Mouse (Mus musculus) retina, postnatal 1 day (tissue): Measurements from ENCODE around the gene Setd5.
A peak's percentile ranks its signal among the peaks of the same experiment; 100 is the strongest.

Experiments
- DNase-seq: peaks from one replicate; pipeline ENCODE4 v3.0.0-alpha.2; 2012

Gene Setd5

GRCm38 (mm10) chr6:113060892-113061563 is 16.1 kb upstream of the Setd5 start:
- DNase-seq, result no peak

GRCm38 (mm10) chr6:113062253-113062652 is 14.9 kb upstream of the Setd5 start:
- DNase-seq, result no peak

DNA sequence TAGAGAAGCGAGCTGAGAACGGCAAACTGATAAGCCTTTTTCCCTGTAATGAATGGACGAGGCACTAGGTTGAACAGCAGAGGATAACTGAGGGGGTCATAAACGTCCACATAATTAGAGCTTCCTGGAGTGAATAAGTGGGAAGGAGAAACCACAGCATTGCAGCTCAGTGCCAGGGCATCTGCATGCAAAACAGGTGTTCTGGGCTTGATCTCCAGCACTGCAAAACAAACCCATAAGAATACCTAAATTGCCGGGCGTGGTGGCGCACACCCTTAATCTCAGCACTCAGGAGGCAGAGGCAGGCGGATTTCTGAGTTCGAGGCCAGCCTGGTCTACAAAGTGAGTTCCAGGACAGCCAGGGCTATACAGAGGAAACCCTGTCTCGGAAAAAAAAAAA is 13.8 kb upstream of the Setd5 start:
- no peak for DNase-seq

DNA sequence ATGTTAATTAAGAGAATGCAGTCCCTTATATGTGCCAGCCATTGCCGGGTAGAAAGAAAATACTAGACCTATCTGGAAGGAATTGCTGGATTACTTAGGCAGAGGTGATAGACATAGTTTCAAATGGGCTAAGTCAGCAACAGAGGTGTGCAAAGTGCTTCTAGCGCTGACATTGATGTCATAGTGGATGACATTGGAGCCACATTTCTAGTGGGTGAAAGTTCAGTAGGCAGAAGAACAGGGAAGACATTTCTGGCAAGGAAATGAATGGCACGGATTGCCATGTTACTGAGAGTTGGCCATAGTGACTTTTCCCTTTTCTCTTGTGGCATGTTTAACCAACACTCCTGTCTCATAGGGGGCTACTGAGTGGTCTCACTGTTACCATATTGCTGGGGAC is 12.0 kb upstream of the Setd5 start:
- DNase-seq, result no peak

- no peak for DNase-seq
Measured at GRCm38 (mm10) chr6:113069154-113069553, 8.0 kb upstream of the Setd5 start.

DNA sequence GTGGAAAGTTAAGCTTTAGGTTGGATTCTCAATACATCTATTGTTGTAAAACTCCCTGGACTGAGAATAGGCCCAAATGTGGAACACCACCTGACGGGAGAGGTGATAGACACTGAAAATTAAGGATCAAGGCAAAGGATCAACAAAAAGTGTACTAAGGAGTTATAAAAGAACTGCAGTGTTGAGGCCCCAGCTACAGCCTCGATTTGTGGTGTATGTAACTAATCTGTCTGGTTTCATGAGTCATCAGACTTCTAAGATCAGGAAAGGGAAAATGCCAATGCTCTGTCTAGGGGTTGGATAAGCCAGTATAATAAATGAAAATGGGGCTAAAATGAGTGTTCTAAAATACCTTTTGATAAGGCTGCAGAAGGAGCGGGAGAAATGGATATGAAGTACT is 1.9 kb upstream of the Setd5 start:
- no peak for DNase-seq

DNA sequence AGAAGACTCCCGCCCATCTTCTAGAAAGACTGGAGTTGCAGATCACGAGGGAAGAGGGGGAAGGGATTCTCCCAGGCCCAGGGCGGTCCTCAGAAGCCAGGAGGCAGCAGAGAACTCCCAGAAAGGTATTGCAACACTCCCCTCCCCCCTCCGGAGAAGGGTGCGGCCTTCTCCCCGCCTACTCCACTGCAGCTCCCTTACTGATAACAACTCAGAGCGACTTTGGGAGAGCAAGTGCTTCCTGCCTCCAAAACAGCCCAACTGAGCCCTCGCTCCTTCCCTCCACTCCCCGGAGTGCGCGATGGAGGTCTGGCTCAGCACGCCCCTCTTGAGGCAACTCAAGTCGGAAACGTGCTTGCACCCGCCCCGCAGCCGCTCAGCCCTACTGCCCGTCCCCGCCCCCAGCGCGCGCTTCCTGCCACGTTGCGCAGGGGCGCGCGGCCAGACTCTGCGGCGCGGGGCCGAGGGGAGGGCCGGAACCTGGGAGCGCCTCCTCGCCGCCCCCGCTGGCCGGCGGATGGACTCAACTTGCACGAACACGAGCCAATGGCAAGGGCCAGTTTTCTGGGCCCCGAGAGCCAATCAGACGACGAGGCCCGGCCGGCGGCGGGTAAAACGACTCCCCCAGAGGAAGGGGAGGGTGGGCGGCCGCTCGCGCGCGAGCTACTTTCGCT is 1.0 kb upstream of the Setd5 start:
- DNase-seq, result peak; percentile 99

GRCm38 (mm10) chr6:113077569-113078030 is 435 bp downstream of the Setd5 start:
- no peak for DNase-seq

- DNase-seq, result peak; percentile 48
Measured at GRCm38 (mm10) chr6:113078031-113078721, 1.0 kb downstream of the Setd5 start.

DNA sequence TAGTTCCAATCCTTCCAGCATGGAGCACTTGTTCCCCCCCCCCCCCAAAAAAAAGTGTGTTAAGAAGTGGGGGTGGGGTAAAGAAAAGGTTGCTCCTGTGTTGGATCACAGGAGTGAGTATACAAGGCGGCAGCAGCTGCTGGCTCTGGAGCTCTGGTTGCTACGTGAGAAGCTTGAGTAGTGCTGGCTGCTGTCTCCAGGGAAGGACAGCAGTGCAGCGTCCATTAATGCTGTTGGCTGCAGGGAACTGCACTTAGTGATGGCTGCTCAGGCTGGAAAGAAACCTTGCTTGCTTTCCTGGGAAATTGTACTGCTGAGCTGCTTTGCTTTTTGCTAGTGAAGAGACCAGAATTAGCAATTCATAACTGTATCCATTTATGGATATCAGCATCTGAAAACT is 2.3 kb downstream of the Setd5 start:
- DNase-seq, result peak; percentile 71

GRCm38 (mm10) chr6:113082229-113082628 is 5.1 kb downstream of the Setd5 start:
- DNase-seq, result peak; percentile 57

GRCm38 (mm10) chr6:113084590-113084989 is 7.4 kb downstream of the Setd5 start:
- no peak for DNase-seq

- DNase-seq, result no peak
Measured at GRCm38 (mm10) chr6:113093206-113093605, 16.0 kb downstream of the Setd5 start.

DNA sequence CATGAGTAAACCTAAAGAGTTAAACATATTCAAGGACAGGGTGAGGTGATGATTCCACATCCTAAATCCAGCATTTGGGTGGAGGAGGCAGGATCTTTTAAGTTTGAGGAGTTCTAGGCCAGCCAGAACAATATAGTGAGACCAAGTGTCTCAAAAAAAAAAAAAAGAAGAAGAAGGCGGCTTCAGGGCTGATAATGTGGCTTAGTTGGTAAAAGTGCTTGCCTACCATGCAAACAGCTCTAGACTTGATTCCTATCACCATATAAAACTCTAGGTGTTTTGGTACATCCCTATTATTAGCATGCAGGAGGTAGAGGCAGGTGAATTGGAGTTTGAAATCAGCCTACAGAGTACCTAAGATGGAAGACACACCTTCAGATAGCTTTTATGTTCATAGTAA is 18.4 kb downstream of the Setd5 start:
- DNase-seq, result no peak

DNA sequence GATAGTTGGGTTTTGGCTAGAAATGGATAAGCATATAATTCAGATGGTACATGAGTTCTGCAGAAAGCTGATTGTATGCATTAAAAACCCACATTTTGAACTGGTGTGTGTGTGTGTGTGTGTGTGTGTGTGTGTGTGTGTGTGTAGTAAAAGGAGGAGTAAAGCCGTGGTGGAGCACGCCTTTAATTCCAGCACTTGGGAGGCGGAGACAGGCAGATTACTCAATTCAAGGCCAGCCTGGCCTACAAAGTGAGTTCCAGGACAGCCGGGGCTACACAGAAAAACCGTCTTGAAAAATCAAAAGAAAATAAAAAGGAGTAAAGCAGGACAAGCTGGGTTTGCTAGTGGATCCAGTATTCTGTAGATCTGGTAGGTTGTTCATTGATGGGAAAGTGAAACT is 20.5 kb downstream of the Setd5 start:
- no peak for DNase-seq

GRCm38 (mm10) chr6:113099640-113100289 is 22.6 kb downstream of the Setd5 start:
- peak; percentile 90 for DNase-seq

- DNase-seq, result no peak
Measured at GRCm38 (mm10) chr6:113102541-113102940, 25.4 kb downstream of the Setd5 start.

GRCm38 (mm10) chr6:113103765-113104164 is 26.6 kb downstream of the Setd5 start:
- peak; percentile 78 for DNase-seq

GRCm38 (mm10) chr6:113109378-113109777 is 32.2 kb downstream of the Setd5 start:
- DNase-seq, result no peak

DNA sequence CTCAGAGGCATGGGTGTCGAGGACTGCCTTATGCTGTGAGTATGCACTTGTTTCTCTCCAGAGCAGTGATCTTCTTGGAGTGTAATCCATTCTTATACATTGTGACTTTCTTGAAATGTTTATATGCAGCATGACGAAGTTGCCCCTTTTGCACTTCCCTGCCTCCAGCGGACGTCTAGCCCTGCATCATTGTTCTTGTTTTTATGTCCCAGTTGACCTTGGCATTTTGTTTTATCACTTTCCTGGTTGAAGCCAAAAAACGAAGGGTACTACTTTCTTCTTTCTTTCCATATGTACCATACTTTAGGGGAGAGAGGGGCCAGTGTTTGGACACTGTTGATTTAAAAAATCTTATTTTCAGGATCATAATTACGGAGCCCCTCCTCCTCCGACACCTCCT is 32.8 kb downstream of the Setd5 start:
- DNase-seq, result no peak

DNA sequence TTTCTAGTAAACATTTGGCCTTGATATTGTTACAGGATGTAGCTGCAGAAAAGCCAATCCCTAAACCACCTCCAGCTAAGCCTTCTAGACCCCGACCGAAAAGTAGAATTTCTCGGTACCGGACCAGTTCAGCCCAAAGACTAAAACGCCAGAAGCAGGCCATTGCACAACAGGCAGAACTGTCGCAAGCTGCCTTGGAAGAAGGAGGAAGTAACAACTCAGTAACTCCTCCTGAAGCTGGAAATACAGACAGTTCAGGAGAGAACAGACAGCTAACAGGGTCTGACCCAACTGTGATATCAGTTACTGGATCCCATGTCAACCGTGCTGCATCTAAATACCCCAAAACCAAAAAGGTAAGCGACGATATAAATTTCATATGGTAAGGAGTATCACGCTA is 43.6 kb downstream of the Setd5 start:
- DNase-seq, result no peak

- no peak for DNase-seq
Measured at GRCm38 (mm10) chr6:113133360-113133759, 56.2 kb downstream of the Setd5 start.

DNA sequence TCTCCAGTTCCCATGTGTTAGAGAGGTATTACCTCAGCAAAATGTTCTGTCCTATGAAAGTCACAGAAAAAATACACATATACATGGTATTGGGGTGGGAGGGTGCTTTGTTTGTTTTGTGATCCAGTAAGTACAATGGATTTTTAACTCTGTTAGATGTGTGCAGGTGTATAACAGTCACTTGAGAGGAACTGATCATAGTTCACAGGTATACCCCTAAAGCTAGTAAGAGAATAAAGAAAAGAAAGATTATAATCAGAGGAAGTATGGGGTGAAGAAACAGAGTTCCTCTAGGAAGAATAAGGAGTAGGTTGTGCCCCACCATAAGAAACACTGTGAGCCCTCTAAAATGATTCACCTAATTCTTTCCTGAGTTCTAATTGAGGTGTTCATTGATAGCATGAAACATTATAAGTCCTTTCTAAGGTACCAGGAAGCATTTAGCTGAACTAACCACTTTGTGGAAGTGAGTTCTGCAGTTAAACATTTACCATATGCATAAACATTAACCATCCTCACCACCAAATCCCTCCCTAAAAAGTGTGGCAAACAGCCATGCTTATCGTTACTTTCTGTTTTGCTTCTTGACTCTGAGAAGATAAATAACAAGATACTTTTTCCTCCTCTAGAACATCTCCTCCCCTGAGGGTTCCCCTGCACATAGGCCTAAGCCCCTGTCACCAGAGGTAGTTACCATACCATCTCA is 64.4 kb downstream of the Setd5 start:
- DNase-seq, result no peak
